Mouse (Mus musculus) kidney, postnatal 0 days (tissue): ENCODE data around the gene March11. TPM values are rescaled to one million over a fixed set of nuclear protein-coding genes. Genes with fewer than 3 reads are reported as not detected.
A peak's percentile ranks its signal among the peaks of the same experiment; 100 is the strongest.

Experiments used
- ATAC-seq: fragments of 200-750 bp; cut with Nextera tagmentation; replicated peaks from 2 replicates; pipeline ENCODE4 v1.8.0; 2017; ENCODE audit warnings: low read depth, moderate number of reproducible peaks, moderate TSS enrichment, moderate library complexity; ENCODE audit not compliant: low FRiP score
- DNase-seq: peaks from one replicate; pipeline ENCODE4 v3.0.0-alpha.2; 2016; ENCODE audit warnings: low spot score
- H3K27ac ChIP-seq: fragments of 300-500 bp; sonication (generic); 2 replicates; pipeline ENCODE4 v1.5.1; 2014; ENCODE audit warnings: mild to moderate bottlenecking
- H3K27me3 ChIP-seq: fragments of 300-500 bp; sonication (generic); 2 replicates; pipeline ENCODE4 v1.6.1; 2014; ENCODE audit warnings: low read length, mixed read lengths; ENCODE audit not compliant: insufficient read depth
- H3K36me3 ChIP-seq: fragments of 300-500 bp; sonication (generic); 2 replicates; pipeline ENCODE4 v1.6.1; 2014; ENCODE audit warnings: low read length, mixed read lengths; ENCODE audit not compliant: insufficient read depth
- H3K4me1 ChIP-seq: fragments of 300-500 bp; sonication (generic); replicated peaks from 2 replicates; pipeline ENCODE4 v1.6.1; 2014; ENCODE audit warnings: antibody characterized with exemption, low read length, mixed read lengths; ENCODE audit not compliant: insufficient read depth
- H3K4me2 ChIP-seq: fragments of 300-500 bp; sonication (generic); 2 replicates; pipeline ENCODE4 v1.6.1; 2014; ENCODE audit warnings: mild to moderate bottlenecking, low read length, moderate library complexity, mixed read lengths
- H3K4me3 ChIP-seq: fragments of 300-500 bp; sonication (generic); replicated peaks from 2 replicates; pipeline ENCODE4 v1.5.1; 2014; ENCODE audit warnings: low read depth, low read length
- H3K9ac ChIP-seq: fragments of 300-500 bp; sonication (generic); 2 replicates; pipeline ENCODE4 v1.6.1; 2014; ENCODE audit warnings: low read depth, low read length
- H3K9me3 ChIP-seq: fragments of 300-500 bp; sonication (generic); replicated peaks from 2 replicates; pipeline ENCODE4 v1.6.1; 2016; ENCODE audit warnings: low read length, inconsistent platforms, mixed read lengths
- CTCF ChIP-seq: IDR thresholded peaks from 2 replicates; pipeline ENCODE4 v1.5.1; 2016; ENCODE audit warnings: antibody characterized with exemption, low read depth, mild to moderate bottlenecking, moderate library complexity
- WGBS: fragments of 180-500 bp; shearing (Covaris S2); extraction: QIAGEN DNeasy Blood & Tissue Kit; methylation state at CpG from one replicate; pipeline ENCODE4 v1.1.7; 2014; 5-methylcytosine and 5-hydroxymethylcytosine counted together
- polyA plus RNA-seq: library from polyadenylated mRNA; unstranded; fragments of >200 nt; fragmentation: Nextera tagmentation; extraction: Ambion mirVana; gene quantifications from 2 replicates; pipeline ENCODE4 v1.2.1, GENCODE M21; 2015

Gene March11
- polyA plus RNA-seq, 1 experiment from 2014 or later = 0.37 TPM

GRCm38 (mm10) chr15:26353656-26354055 is 44.8 kb downstream of the March11 start:
- Histone ChIP-seq H3K27me3 (no peaks in the 10 kb centered on the region), H3K27ac (no peak overlapping the region), H3K4me1 (no peaks in the 10 kb centered on the region), H3K4me3 (no peak overlapping the region), H3K9ac (no peak overlapping the region), H3K4me2 (no peak overlapping the region), H3K36me3 (no peaks in the 10 kb centered on the region), H3K9me3 (no peaks in the 10 kb centered on the region)
- no peak for TF ChIP-seq CTCF
- DNase-seq (no peak), ATAC-seq (no peak)

- no peak for TF ChIP-seq CTCF
- peak; percentile 20 for DNase-seq
- H3K4me1 ChIP-seq = no peaks in the 10 kb centered on the region
- ATAC-seq = no peak
- no peaks in the 10 kb centered on the region for H3K27me3 ChIP-seq
- no peaks in the 10 kb centered on the region for H3K36me3 ChIP-seq
- H3K9ac ChIP-seq = no peak overlapping the region
- no peak overlapping the region for H3K4me2 ChIP-seq
- no peak overlapping the region for H3K27ac ChIP-seq
- WGBS = 10% methylated on average over 7 of the region's 7 CpGs
- no peak overlapping the region for H3K4me3 ChIP-seq
- no peaks in the 10 kb centered on the region for H3K9me3 ChIP-seq
Measured at GRCm38 (mm10) chr15:26365344-26365743, 56.5 kb downstream of the March11 start.

- no peak overlapping the region for H3K27ac ChIP-seq
- H3K9me3 ChIP-seq = no peaks in the 10 kb centered on the region
- H3K4me1 ChIP-seq = no peaks in the 10 kb centered on the region
- no peak overlapping the region for H3K4me3 ChIP-seq
- no peaks in the 10 kb centered on the region for H3K27me3 ChIP-seq
- 76% methylated on average over 5 of the region's 5 CpGs for WGBS
- no peak overlapping the region for H3K9ac ChIP-seq
- no peak for TF ChIP-seq CTCF
- no peak for ATAC-seq
- H3K36me3 ChIP-seq = no peaks in the 10 kb centered on the region
- DNase-seq = no peak
- H3K4me2 ChIP-seq = no peak overlapping the region
Measured at GRCm38 (mm10) chr15:26366511-26366910, 57.7 kb downstream of the March11 start.

GRCm38 (mm10) chr15:26373759-26374158 is 64.9 kb downstream of the March11 start:
- no peak for TF ChIP-seq CTCF
- H3K4me2 ChIP-seq = no peak overlapping the region
- 87% methylated on average over 5 of the region's 5 CpGs for WGBS
- no peak overlapping the region for H3K9ac ChIP-seq
- no peaks in the 10 kb centered on the region for H3K27me3 ChIP-seq
- ATAC-seq = no peak
- H3K9me3 ChIP-seq = no peaks in the 10 kb centered on the region
- H3K4me3 ChIP-seq = no peak overlapping the region
- no peaks in the 10 kb centered on the region for H3K4me1 ChIP-seq
- H3K36me3 ChIP-seq = no peaks in the 10 kb centered on the region
- DNase-seq = no peak
- H3K27ac ChIP-seq = no peak overlapping the region

GRCm38 (mm10) chr15:26374232-26374631 is 65.4 kb downstream of the March11 start:
- Histone ChIP-seq H3K36me3 (no peaks in the 10 kb centered on the region), H3K4me2 (no peak overlapping the region), H3K27ac (no peak overlapping the region), H3K27me3 (no peaks in the 10 kb centered on the region), H3K9me3 (no peaks in the 10 kb centered on the region), H3K4me3 (no peak overlapping the region), H3K4me1 (no peaks in the 10 kb centered on the region), H3K9ac (no peak overlapping the region)
- no peak for ATAC-seq
- whole genome bisulfite sequencing = 76% methylated on average over 2 of the region's 2 CpGs
- TF ChIP-seq CTCF = no peak
- DNase-seq = no peak

GRCm38 (mm10) chr15:26374946-26375345 is 66.1 kb downstream of the March11 start:
- Histone ChIP-seq H3K4me1 (no peaks in the 10 kb centered on the region), H3K4me2 (no peak overlapping the region), H3K9ac (no peak overlapping the region), H3K4me3 (no peak overlapping the region), H3K27me3 (no peaks in the 10 kb centered on the region), H3K27ac (no peak overlapping the region), H3K9me3 (no peaks in the 10 kb centered on the region), H3K36me3 (no peaks in the 10 kb centered on the region)
- ATAC-seq (no peak), DNase-seq (no peak)
- 92% methylated on average over 3 of the region's 3 CpGs for WGBS
- no peak for TF ChIP-seq CTCF

- Histone ChIP-seq H3K27ac (no peak overlapping the region), H3K27me3 (no peaks in the 10 kb centered on the region), H3K4me1 (no peaks in the 10 kb centered on the region), H3K4me2 (no peak overlapping the region), H3K9me3 (no peaks in the 10 kb centered on the region), H3K4me3 (no peak overlapping the region), H3K36me3 (no peaks in the 10 kb centered on the region), H3K9ac (no peak overlapping the region)
- ATAC-seq = no peak
- TF ChIP-seq CTCF = no peak
- WGBS = 69% methylated on average over 2 of the region's 2 CpGs
- DNase-seq = no peak
Measured at GRCm38 (mm10) chr15:26377355-26377754, 68.5 kb downstream of the March11 start.
